Mouse (Mus musculus) macrophage (primary cell): ENCODE data around the gene Emc1. TPM values are rescaled to one million over a fixed set of nuclear protein-coding genes. Genes with fewer than 3 reads are reported as not detected.

Experiments
- polyA plus RNA-seq: library from polyadenylated mRNA; stranded (reverse); fragments of 250-400 nt; gene quantifications from 3 replicates; pipeline ENCODE4 v1.2.4, GENCODE M21; 2018; ENCODE audit warnings: inconsistent platforms

Gene Emc1
- polyA plus RNA-seq, 1 experiment from 2014 or later: 15.7 TPM

Other genes with a start within 250 kb of the Emc1 start
- 137 to 180 TPM (median 157 TPM) in 3 replicates for gene Minos1, start 221.5 kb upstream of the Emc1 start, polyA plus RNA-seq
- 485 to 769 TPM (median 513 TPM) in 3 replicates for gene Capzb, start 159.7 kb upstream of the Emc1 start, polyA plus RNA-seq
- gene Pqlc2, start 41.9 kb upstream of the Emc1 start, polyA plus RNA-seq: 45.9 to 58.5 TPM (median 53.8 TPM) in 3 replicates
- gene Akr7a5, start 41.8 kb upstream of the Emc1 start, polyA plus RNA-seq: 17.1 to 29.2 TPM (median 20.7 TPM) in 3 replicates
- gene Mrto4, start within 50 bp of the Emc1 start, polyA plus RNA-seq: 20.9 to 65.1 TPM (median 23.6 TPM) in 3 replicates
- gene Ubr4, start within 50 bp of the Emc1 start, polyA plus RNA-seq: 106 to 123 TPM (median 108 TPM) in 3 replicates
- 7.6 to 14.8 TPM (median 8.4 TPM) in 3 replicates for gene Iffo2, start 178.0 kb downstream of the Emc1 start, polyA plus RNA-seq